Mouse (Mus musculus): ENCODE data around the gene Ambp. TPM values are rescaled to one million over a fixed set of nuclear protein-coding genes. Genes with fewer than 3 reads are reported as not detected.

The Ambp gene
- not detected in 2 replicates for total RNA-seq (2014; rRNA removed)
- not detected in 2 replicates for polyA plus RNA-seq (2015; fragmentation: Nextera tagmentation; extraction: Ambion mirVana)

DNA sequence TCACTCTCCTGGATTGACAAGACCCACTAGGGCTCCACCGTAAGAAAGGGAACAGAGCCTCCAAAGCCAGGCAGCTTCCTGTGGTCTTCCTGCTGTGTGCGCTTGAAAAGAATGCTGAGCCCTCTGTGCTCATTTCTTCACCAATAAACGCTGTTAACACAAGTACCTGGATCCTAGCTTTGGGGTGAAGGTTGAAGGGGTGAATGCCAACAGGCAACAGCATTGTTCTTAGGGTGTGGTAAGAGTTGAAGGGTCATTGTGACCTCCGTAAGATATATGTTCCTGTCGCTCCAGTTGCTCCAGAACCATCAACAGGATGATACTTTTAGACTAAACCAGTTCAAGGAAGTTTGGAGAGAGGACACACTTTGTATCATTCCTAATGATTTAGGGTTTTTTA lies at the start of gene Ambp:
Ambp (minus strand) TSS at position 101 of the 400 bp plus-strand sequence.
- H3K4me2 ChIP-seq (ENCODE audit: low read depth, low read length) = no peak within 1 kb of the TSS
- no peaks in the 10 kb centered on the region for H3K4me1 ChIP-seq (ENCODE audit: insufficient read depth, low read length)
- no peak within 1 kb of the TSS for H3K9ac ChIP-seq (replicated peaks; ENCODE audit: low read length)
- ATAC-seq (no peak), DNase-seq (ENCODE audit: low spot score) (no peak)
- H3K27ac ChIP-seq = no peak within 1 kb of the TSS
- WGBS = 59% methylated on average over 5 of the region's 5 CpGs
- H3K36me3 ChIP-seq (ENCODE audit: insufficient read depth, low read length) = no peaks in the 10 kb centered on the region
- H3K27me3 ChIP-seq (ENCODE audit: insufficient read depth, low read length) = no peaks in the 10 kb centered on the region
- no peaks in the 10 kb centered on the region for H3K9me3 ChIP-seq (ENCODE audit: low read length)
- H3K4me3 ChIP-seq (ENCODE audit: low read length) = no peak within 1 kb of the TSS
- TF ChIP-seq CTCF (IDR thresholded peaks at IDR 0.05; ENCODE audit: low read depth) = no peak

DNA sequence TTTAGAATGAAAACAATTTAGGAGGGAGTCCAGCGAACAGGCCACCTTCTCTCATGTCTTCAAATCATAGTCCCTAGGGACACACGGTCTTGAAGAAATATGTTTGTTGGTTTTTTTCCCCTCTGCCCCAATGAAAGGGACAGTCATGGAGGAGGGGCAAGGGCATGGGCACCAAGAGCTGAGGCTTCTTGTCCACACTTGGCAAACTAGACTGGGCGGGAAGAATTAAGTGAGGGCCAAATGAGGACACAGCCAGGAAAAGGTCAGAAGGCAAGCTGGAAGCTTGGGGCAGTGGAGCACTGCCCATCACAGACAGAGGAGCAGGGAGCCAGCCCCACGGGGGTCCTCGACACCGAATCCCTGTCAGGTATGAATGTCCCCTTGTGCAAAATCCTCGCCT lies 49.3 kb upstream of the Ambp start:
- DNase-seq (ENCODE audit: low spot score) (no peak), ATAC-seq (no peak)
- Histone ChIP-seq H3K4me2 (ENCODE audit: low read depth, low read length) (no peak overlapping the region), H3K9ac (replicated peaks; ENCODE audit: low read length) (no peak overlapping the region), H3K4me1 (ENCODE audit: insufficient read depth, low read length) (no peaks in the 10 kb centered on the region), H3K4me3 (ENCODE audit: low read length) (no peak overlapping the region), H3K36me3 (ENCODE audit: insufficient read depth, low read length) (no peaks in the 10 kb centered on the region), H3K27ac (no peak overlapping the region), H3K9me3 (ENCODE audit: low read length) (no peaks in the 10 kb centered on the region), H3K27me3 (ENCODE audit: insufficient read depth, low read length) (no peaks in the 10 kb centered on the region)
- no peak for TF ChIP-seq CTCF (IDR thresholded peaks at IDR 0.05; ENCODE audit: low read depth)
- 84% methylated on average over 7 of the region's 7 CpGs for WGBS

DNA sequence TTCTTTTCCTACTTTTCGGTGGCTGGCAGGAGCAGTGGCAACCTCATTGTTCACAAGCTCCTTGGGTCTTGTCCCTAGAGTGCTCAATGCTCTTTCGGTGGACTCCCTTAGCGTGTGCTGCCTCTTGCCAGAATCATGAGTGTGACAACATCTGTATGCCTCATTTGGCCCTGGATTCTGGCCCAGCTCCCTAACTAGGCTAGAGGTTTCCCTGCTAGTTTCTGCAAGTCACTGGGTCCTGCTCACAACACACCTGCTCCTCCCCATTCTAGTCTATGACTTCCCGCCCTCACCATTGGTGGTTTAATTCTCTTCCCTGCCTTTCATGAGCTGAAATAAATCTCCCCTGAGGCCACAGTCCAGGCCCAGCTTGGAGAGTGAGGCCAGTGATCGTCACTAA lies 44.8 kb upstream of the Ambp start:
- no peak for TF ChIP-seq CTCF (IDR thresholded peaks at IDR 0.05; ENCODE audit: low read depth)
- H3K27ac ChIP-seq = no peak overlapping the region
- no peak overlapping the region for H3K4me3 ChIP-seq (ENCODE audit: low read length)
- H3K27me3 ChIP-seq (ENCODE audit: insufficient read depth, low read length) = no peaks in the 10 kb centered on the region
- no peak for ATAC-seq
- H3K9me3 ChIP-seq (ENCODE audit: low read length) = no peaks in the 10 kb centered on the region
- no peak overlapping the region for H3K9ac ChIP-seq (replicated peaks; ENCODE audit: low read length)
- no peak overlapping the region for H3K4me2 ChIP-seq (ENCODE audit: low read depth, low read length)
- H3K4me1 ChIP-seq (ENCODE audit: insufficient read depth, low read length) = no peaks in the 10 kb centered on the region
- no peaks in the 10 kb centered on the region for H3K36me3 ChIP-seq (ENCODE audit: insufficient read depth, low read length)
- DNase-seq (ENCODE audit: low spot score) = no peak
- WGBS = 91% methylated on average over 5 of the region's 5 CpGs

DNA sequence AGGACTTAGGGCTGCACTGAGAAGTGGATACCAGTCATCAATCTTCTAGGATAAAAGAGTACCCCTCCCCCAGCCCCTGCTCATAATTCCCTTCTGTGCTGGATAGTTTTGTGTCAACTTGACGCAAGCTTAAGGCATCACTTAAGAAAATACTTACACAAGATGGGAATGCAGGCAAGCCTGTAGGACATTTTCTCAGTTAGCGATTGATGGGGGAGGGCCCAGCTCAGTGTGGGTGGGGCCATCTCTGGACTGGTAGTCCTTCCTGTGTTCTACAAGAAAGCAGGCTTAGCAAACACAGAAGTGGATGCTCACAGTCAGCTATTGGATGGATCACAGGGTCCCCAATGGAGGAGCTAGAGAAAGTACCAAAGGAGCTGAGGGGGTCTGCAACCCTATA lies 39.8 kb upstream of the Ambp start:
- no peak for ATAC-seq

DNA sequence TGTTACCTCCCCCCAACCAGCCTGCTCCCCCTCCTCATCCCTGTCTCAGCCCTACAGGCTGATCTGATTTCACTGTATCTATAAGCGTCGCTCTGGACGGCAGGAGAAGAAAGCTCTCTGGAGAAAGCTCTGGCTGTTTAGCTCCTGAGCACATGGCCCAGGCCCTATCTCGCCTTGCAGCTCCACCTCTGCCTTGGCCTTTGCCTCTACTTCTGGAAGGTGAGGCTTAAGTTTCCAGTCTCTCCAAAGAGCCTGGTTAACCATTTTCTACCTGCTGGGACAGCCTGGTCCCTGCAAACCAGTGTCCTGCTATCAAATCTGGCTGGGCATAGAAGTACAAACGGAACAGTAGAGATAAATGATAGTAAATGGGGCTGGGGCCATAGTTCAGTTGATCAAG lies 37.0 kb upstream of the Ambp start:
- Histone ChIP-seq H3K4me2 (ENCODE audit: low read depth, low read length) (no peak overlapping the region), H3K4me3 (ENCODE audit: low read length) (no peak overlapping the region), H3K27me3 (ENCODE audit: insufficient read depth, low read length) (no peaks in the 10 kb centered on the region), H3K27ac (no peak overlapping the region), H3K9me3 (ENCODE audit: low read length) (no peaks in the 10 kb centered on the region), H3K4me1 (ENCODE audit: insufficient read depth, low read length) (no peaks in the 10 kb centered on the region), H3K36me3 (ENCODE audit: insufficient read depth, low read length) (no peaks in the 10 kb centered on the region), H3K9ac (replicated peaks; ENCODE audit: low read length) (no peak overlapping the region)
- DNase-seq (ENCODE audit: low spot score) = no peak
- WGBS = 75% methylated on average over 5 of the region's 5 CpGs
- no peak for TF ChIP-seq CTCF (IDR thresholded peaks at IDR 0.05; ENCODE audit: low read depth)
- no peak for ATAC-seq

More for the DNA sequence above, 39.8 kb upstream of the Ambp start:
- TF ChIP-seq CTCF (IDR thresholded peaks at IDR 0.05; ENCODE audit: low read depth) = no peak
- no peak for DNase-seq (ENCODE audit: low spot score)
- Histone ChIP-seq H3K27me3 (ENCODE audit: insufficient read depth, low read length) (no peaks in the 10 kb centered on the region), H3K9me3 (ENCODE audit: low read length) (no peaks in the 10 kb centered on the region), H3K4me2 (ENCODE audit: low read depth, low read length) (no peak overlapping the region), H3K4me1 (ENCODE audit: insufficient read depth, low read length) (no peaks in the 10 kb centered on the region), H3K4me3 (ENCODE audit: low read length) (no peak overlapping the region), H3K36me3 (ENCODE audit: insufficient read depth, low read length) (no peaks in the 10 kb centered on the region), H3K9ac (replicated peaks; ENCODE audit: low read length) (no peak overlapping the region), H3K27ac (no peak overlapping the region)
- 80% methylated on average over 2 of the region's 2 CpGs for WGBS

DNA sequence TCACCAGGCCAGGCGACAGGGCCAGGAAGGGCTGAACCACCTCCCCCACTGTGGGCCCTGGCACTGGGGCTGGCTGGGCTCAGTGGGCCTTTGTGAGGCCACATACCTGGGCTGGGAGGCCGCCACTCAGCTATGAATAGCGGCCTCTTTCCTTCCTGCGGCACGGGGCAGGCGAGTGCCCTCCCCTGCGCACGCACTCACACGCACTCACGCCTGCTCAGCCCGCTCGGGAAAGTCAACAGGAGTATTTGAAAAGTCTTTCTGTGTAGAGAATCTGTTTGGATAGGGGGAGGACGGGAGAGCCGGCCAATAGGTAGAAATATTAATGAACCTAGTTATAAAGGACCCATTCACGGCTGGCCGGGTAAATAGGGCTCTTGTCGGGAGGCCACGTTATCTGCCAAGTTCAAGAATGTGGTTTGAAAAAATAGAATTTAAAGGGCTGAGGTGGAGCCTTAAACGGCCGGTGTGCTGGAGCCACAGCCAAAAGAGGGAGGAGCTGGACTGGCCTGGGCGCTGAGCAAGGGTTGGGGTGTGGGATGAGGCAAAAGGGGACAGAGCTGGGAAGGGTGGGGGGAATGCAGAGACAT lies 31.8 kb upstream of the Ambp start:
- WGBS = 40% methylated on average over 21 of the region's 21 CpGs
- Histone ChIP-seq H3K4me3 (ENCODE audit: low read length) (no peak overlapping the region), H3K4me1 (ENCODE audit: insufficient read depth, low read length) (no peaks in the 10 kb centered on the region), H3K9me3 (ENCODE audit: low read length) (no peaks in the 10 kb centered on the region), H3K27ac (no peak overlapping the region), H3K4me2 (ENCODE audit: low read depth, low read length) (no peak overlapping the region), H3K36me3 (ENCODE audit: insufficient read depth, low read length) (no peaks in the 10 kb centered on the region), H3K27me3 (ENCODE audit: insufficient read depth, low read length) (no peaks in the 10 kb centered on the region), H3K9ac (replicated peaks; ENCODE audit: low read length) (no peak overlapping the region)
- TF ChIP-seq CTCF (IDR thresholded peaks at IDR 0.05; ENCODE audit: low read depth) = no peak
- DNase-seq (ENCODE audit: low spot score) (no peak), ATAC-seq (peak; percentile 50; the same call in 1 of the 2 replicates)

DNA sequence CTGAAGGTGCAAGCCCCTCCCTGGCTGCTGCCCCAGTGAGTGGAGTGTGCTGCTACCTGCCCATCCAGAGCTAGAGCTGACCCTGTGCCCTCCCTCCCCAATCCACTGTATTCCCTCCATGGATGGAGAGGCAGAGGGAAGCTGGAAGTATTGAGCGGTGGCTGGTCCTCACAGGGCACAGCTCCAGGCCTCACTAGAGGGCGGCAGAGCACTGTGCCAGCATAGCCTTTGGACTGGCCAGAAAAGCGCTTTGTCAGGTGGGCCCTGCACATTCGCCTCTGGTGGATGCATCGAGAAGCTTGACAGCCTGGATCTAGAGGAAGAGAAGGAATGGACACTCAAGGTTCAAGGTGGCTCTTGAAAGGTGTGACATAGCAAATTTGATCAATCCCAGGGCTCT lies 27.0 kb upstream of the Ambp start:
- no peak overlapping the region for H3K9ac ChIP-seq (replicated peaks; ENCODE audit: low read length)

More for the DNA sequence above, 27.0 kb upstream of the Ambp start:
- H3K4me2 ChIP-seq (ENCODE audit: low read depth, low read length) = no peak overlapping the region
- no peak overlapping the region for H3K4me3 ChIP-seq (ENCODE audit: low read length)
- no peak overlapping the region for H3K27ac ChIP-seq
- peak; percentile 92 for ATAC-seq
- H3K27me3 ChIP-seq (ENCODE audit: insufficient read depth, low read length) = no peaks in the 10 kb centered on the region
- no peaks in the 10 kb centered on the region for H3K4me1 ChIP-seq (ENCODE audit: insufficient read depth, low read length)
- H3K36me3 ChIP-seq (ENCODE audit: insufficient read depth, low read length) = no peaks in the 10 kb centered on the region
- DNase-seq (ENCODE audit: low spot score) = peak; percentile 92
- no peaks in the 10 kb centered on the region for H3K9me3 ChIP-seq (ENCODE audit: low read length)
- peak; percentile 96 for TF ChIP-seq CTCF (IDR thresholded peaks at IDR 0.05; ENCODE audit: low read depth)
- WGBS = 11% methylated on average over 5 of the region's 5 CpGs
